Mouse (Mus musculus) pancreas, adult 10 weeks (tissue): ENCODE measurements around the gene Olfr1192-ps1. TPM values are rescaled to one million over a fixed set of nuclear protein-coding genes. Genes with fewer than 3 reads are reported as not detected.

ENCODE experiments used
- polyA plus RNA-seq: library from polyadenylated mRNA; stranded (reverse); fragments of 350-450 nt; fragmentation: Illumina TruSeq; extraction: RNeasy Lipid Tissue Mini Kit (QIAGEN cat#74804); gene quantifications from one replicate; pipeline ENCODE4 v1.2.3, GENCODE M21; 2015; ENCODE audit warnings: low read depth, low replicate concordance; ENCODE audit not compliant: insufficient read depth

The Olfr1192-ps1 gene
- not detected for polyA plus RNA-seq

GRCm38 (mm10) chr2:88648209-88648608, at the start of gene Olfr1192-ps1:
Gene Olfr1192-ps1 (plus strand): TSS chr2:88648509.

GRCm38 (mm10) chr2:88640242-88640641, 8.1 kb upstream of the Olfr1192-ps1 start, which contains the start of gene Olfr1191-ps1:
Gene Olfr1191-ps1 (plus strand): TSS chr2:88640542.

GRCm38 (mm10) chr2:88675328-88675727, 27.0 kb downstream of the Olfr1192-ps1 start, which contains the start of gene Olfr1193:
Gene Olfr1193 (plus strand): TSS chr2:88675628.

GRCm38 (mm10) chr2:88689087-88689486, 40.8 kb downstream of the Olfr1192-ps1 start, which contains the start of gene Olfr1195:
Gene Olfr1195 (minus strand): TSS chr2:88689187.

GRCm38 (mm10) chr2:88704497-88704896, 56.2 kb downstream of the Olfr1192-ps1 start, which contains the start of gene Olfr1196:
Gene Olfr1196 (minus strand): TSS chr2:88704597.

Other genes with a start within 250 kb of the Olfr1192-ps1 start
- gene Olfr1179, start 242.1 kb upstream of the Olfr1192-ps1 start, polyA plus RNA-seq = not detected
- gene Olfr1180, start 229.4 kb upstream of the Olfr1192-ps1 start, polyA plus RNA-seq = not detected
- gene Olfr1181, start 222.3 kb upstream of the Olfr1192-ps1 start, polyA plus RNA-seq = not detected
- not detected for gene Gm13757, start 199.4 kb upstream of the Olfr1192-ps1 start, polyA plus RNA-seq
- not detected for gene Olfr1183, start 193.6 kb upstream of the Olfr1192-ps1 start, polyA plus RNA-seq
- gene Olfr1184, start 164.9 kb upstream of the Olfr1192-ps1 start, polyA plus RNA-seq = not detected
- gene Olfr1185-ps1, start 155.2 kb upstream of the Olfr1192-ps1 start, polyA plus RNA-seq = not detected
- not detected for gene Olfr1186, start 130.0 kb upstream of the Olfr1192-ps1 start, polyA plus RNA-seq
- not detected for gene Olfr1188, start 91.6 kb upstream of the Olfr1192-ps1 start, polyA plus RNA-seq
- gene Olfr1189, start 62.1 kb upstream of the Olfr1192-ps1 start, polyA plus RNA-seq = not detected
- not detected for gene Olfr1191-ps1, start 8.0 kb upstream of the Olfr1192-ps1 start, polyA plus RNA-seq
- gene Olfr1193, start 27.1 kb downstream of the Olfr1192-ps1 start, polyA plus RNA-seq = not detected
- gene Olfr1195, start 40.7 kb downstream of the Olfr1192-ps1 start, polyA plus RNA-seq = not detected
- not detected for gene Olfr1196, start 56.1 kb downstream of the Olfr1192-ps1 start, polyA plus RNA-seq
- gene Olfr1197, start 83.9 kb downstream of the Olfr1192-ps1 start, polyA plus RNA-seq = not detected
- not detected for gene Olfr1198, start 102.9 kb downstream of the Olfr1192-ps1 start, polyA plus RNA-seq
- not detected for gene Olfr1199, start 112.0 kb downstream of the Olfr1192-ps1 start, polyA plus RNA-seq
- gene Olfr1200, start 122.0 kb downstream of the Olfr1192-ps1 start, polyA plus RNA-seq = not detected
- gene Olfr1201, start 144.5 kb downstream of the Olfr1192-ps1 start, polyA plus RNA-seq = not detected
- gene Olfr1202, start 166.0 kb downstream of the Olfr1192-ps1 start, polyA plus RNA-seq = not detected
- gene Olfr1205, start 181.2 kb downstream of the Olfr1192-ps1 start, polyA plus RNA-seq = not detected
- not detected for gene Olfr1204, start 200.8 kb downstream of the Olfr1192-ps1 start, polyA plus RNA-seq
- not detected for gene Olfr1206, start 214.7 kb downstream of the Olfr1192-ps1 start, polyA plus RNA-seq